Mouse (Mus musculus): ENCODE data around the gene Ptprm. TPM values are rescaled to one million over a fixed set of nuclear protein-coding genes. Genes with fewer than 3 reads are reported as not detected.

Ptprm gene
- polyA plus RNA-seq, 1 experiment from 2014 or later = 12.4 TPM

- no peak overlapping the region for H3K4me3 ChIP-seq (replicated peaks)
- WGBS = 47% methylated on average over 4 of the region's 4 CpGs
- no peak for ATAC-seq (ENCODE audit: insufficient read depth, low FRiP score, low read depth)
- no peaks in the 10 kb centered on the region for H3K4me1 ChIP-seq
- H3K4me2 ChIP-seq = no peak overlapping the region
- H3K36me3 ChIP-seq = no peaks in the 10 kb centered on the region
- H3K27me3 ChIP-seq (replicated peaks) = no peaks in the 10 kb centered on the region
- H3K9ac ChIP-seq = no peak overlapping the region
- no peaks in the 10 kb centered on the region for H3K9me3 ChIP-seq
- no peak overlapping the region for H3K27ac ChIP-seq
These were observed 322.9 kb downstream of the Ptprm start for GRCm38 (mm10) chr17:67031341-67031740.

GRCm38 (mm10) chr17:67027274-67027673 lies 327.0 kb downstream of the Ptprm start:
- Histone ChIP-seq H3K27ac (no peak overlapping the region), H3K9me3 (no peaks in the 10 kb centered on the region), H3K4me1 (no peaks in the 10 kb centered on the region), H3K4me3 (replicated peaks) (no peak overlapping the region), H3K9ac (no peak overlapping the region), H3K27me3 (replicated peaks) (no peaks in the 10 kb centered on the region), H3K36me3 (no peaks in the 10 kb centered on the region), H3K4me2 (no peak overlapping the region)
- ATAC-seq (ENCODE audit: insufficient read depth, low FRiP score, low read depth) = no peak
- WGBS = 92% methylated on average over 9 of the region's 9 CpGs

GRCm38 (mm10) chr17:67016501-67016900 lies 337.8 kb downstream of the Ptprm start:
- no peak overlapping the region for H3K4me2 ChIP-seq
- WGBS = 65% methylated on average over 6 of the region's 6 CpGs
- H3K4me1 ChIP-seq = no peaks in the 10 kb centered on the region
- no peaks in the 10 kb centered on the region for H3K9me3 ChIP-seq
- no peak for ATAC-seq (ENCODE audit: insufficient read depth, low FRiP score, low read depth)
- no peaks in the 10 kb centered on the region for H3K36me3 ChIP-seq
- no peak overlapping the region for H3K9ac ChIP-seq
- no peaks in the 10 kb centered on the region for H3K27me3 ChIP-seq (replicated peaks)
- no peak overlapping the region for H3K4me3 ChIP-seq (replicated peaks)
- H3K27ac ChIP-seq = no peak overlapping the region

GRCm38 (mm10) chr17:67013217-67013616 lies 341.0 kb downstream of the Ptprm start:
- Histone ChIP-seq H3K4me1 (no peaks in the 10 kb centered on the region), H3K9ac (no peak overlapping the region), H3K36me3 (no peaks in the 10 kb centered on the region), H3K27me3 (replicated peaks) (no peaks in the 10 kb centered on the region), H3K9me3 (no peaks in the 10 kb centered on the region), H3K27ac (no peak overlapping the region), H3K4me3 (replicated peaks) (no peak overlapping the region), H3K4me2 (no peak overlapping the region)
- no peak for ATAC-seq (ENCODE audit: insufficient read depth, low FRiP score, low read depth)
- 83% methylated on average over 6 of the region's 6 CpGs for WGBS

GRCm38 (mm10) chr17:67011836-67012583 lies 342.2 kb downstream of the Ptprm start:
- no peak overlapping the region for H3K4me3 ChIP-seq (replicated peaks)
- no peak overlapping the region for H3K9ac ChIP-seq
- WGBS = 84% methylated on average over 6 of the region's 6 CpGs
- no peak overlapping the region for H3K4me2 ChIP-seq
- H3K36me3 ChIP-seq = no peaks in the 10 kb centered on the region
- no peaks in the 10 kb centered on the region for H3K9me3 ChIP-seq
- H3K27me3 ChIP-seq (replicated peaks) = no peaks in the 10 kb centered on the region
- ATAC-seq (ENCODE audit: insufficient read depth, low FRiP score, low read depth) = no peak
- no peaks in the 10 kb centered on the region for H3K4me1 ChIP-seq
- H3K27ac ChIP-seq = no peak overlapping the region

- H3K27me3 ChIP-seq (replicated peaks) = no peaks in the 10 kb centered on the region
- no peak for ATAC-seq (ENCODE audit: insufficient read depth, low FRiP score, low read depth)
- H3K4me3 ChIP-seq (replicated peaks) = no peak overlapping the region
- 86% methylated on average over 4 of the region's 4 CpGs for WGBS
- no peak overlapping the region for H3K27ac ChIP-seq
- no peaks in the 10 kb centered on the region for H3K4me1 ChIP-seq
- no peak overlapping the region for H3K9ac ChIP-seq
- H3K9me3 ChIP-seq = no peaks in the 10 kb centered on the region
- no peaks in the 10 kb centered on the region for H3K36me3 ChIP-seq
- H3K4me2 ChIP-seq = no peak overlapping the region
These were observed 344.1 kb downstream of the Ptprm start for GRCm38 (mm10) chr17:67010136-67010535.

- 95% methylated on average over 9 of the region's 9 CpGs for WGBS
- H3K27ac ChIP-seq = no peak overlapping the region
- no peak overlapping the region for H3K4me2 ChIP-seq
- H3K4me3 ChIP-seq (replicated peaks) = no peak overlapping the region
- no peaks in the 10 kb centered on the region for H3K9me3 ChIP-seq
- H3K27me3 ChIP-seq (replicated peaks) = no peaks in the 10 kb centered on the region
- H3K4me1 ChIP-seq = no peaks in the 10 kb centered on the region
- no peaks in the 10 kb centered on the region for H3K36me3 ChIP-seq
- ATAC-seq (ENCODE audit: insufficient read depth, low FRiP score, low read depth) = no peak
- H3K9ac ChIP-seq = no peak overlapping the region
These were observed 346.1 kb downstream of the Ptprm start for GRCm38 (mm10) chr17:67008137-67008536.

GRCm38 (mm10) chr17:67006740-67007385 lies 347.4 kb downstream of the Ptprm start:
- WGBS = 68% methylated on average over 14 of the region's 14 CpGs
- no peak overlapping the region for H3K9ac ChIP-seq
- 0 out of 2 replicates have a peak overlapping the region, but pooled peaks have one; percentile 11 for H3K27ac ChIP-seq
- ATAC-seq (ENCODE audit: insufficient read depth, low FRiP score, low read depth) = no peak
- H3K4me2 ChIP-seq = no peak overlapping the region
- H3K27me3 ChIP-seq (replicated peaks) = no peaks in the 10 kb centered on the region
- no peaks in the 10 kb centered on the region for H3K9me3 ChIP-seq
- H3K36me3 ChIP-seq = no peaks in the 10 kb centered on the region
- no peak overlapping the region for H3K4me3 ChIP-seq (replicated peaks)
- no peaks in the 10 kb centered on the region for H3K4me1 ChIP-seq

GRCm38 (mm10) chr17:66996882-66997281 lies 357.4 kb downstream of the Ptprm start:
- H3K27me3 ChIP-seq (replicated peaks) = no peaks in the 10 kb centered on the region
- H3K4me1 ChIP-seq = no peaks in the 10 kb centered on the region
- H3K4me2 ChIP-seq = no peak overlapping the region
- WGBS = 53% methylated on average over 2 of the region's 2 CpGs
- H3K4me3 ChIP-seq (replicated peaks) = no peak overlapping the region
- no peak overlapping the region for H3K9ac ChIP-seq
- no peak for ATAC-seq (ENCODE audit: insufficient read depth, low FRiP score, low read depth)
- no peaks in the 10 kb centered on the region for H3K36me3 ChIP-seq
- no peaks in the 10 kb centered on the region for H3K9me3 ChIP-seq
- H3K27ac ChIP-seq = no peak overlapping the region

- Histone ChIP-seq H3K27ac (no peak overlapping the region), H3K9me3 (no peaks in the 10 kb centered on the region), H3K4me2 (no peak overlapping the region), H3K36me3 (no peaks in the 10 kb centered on the region), H3K4me1 (no peaks in the 10 kb centered on the region), H3K27me3 (replicated peaks) (no peaks in the 10 kb centered on the region), H3K4me3 (replicated peaks) (no peak overlapping the region), H3K9ac (no peak overlapping the region)
- WGBS = 90% methylated on average over 6 of the region's 6 CpGs
- no peak for ATAC-seq (ENCODE audit: insufficient read depth, low FRiP score, low read depth)
These were observed 358.2 kb downstream of the Ptprm start for GRCm38 (mm10) chr17:66996016-66996415.

GRCm38 (mm10) chr17:66991815-66992214 lies 362.4 kb downstream of the Ptprm start:
- ATAC-seq (ENCODE audit: insufficient read depth, low FRiP score, low read depth) = no peak
- WGBS = 93% methylated on average over 4 of the region's 4 CpGs
- H3K4me2 ChIP-seq = no peak overlapping the region
- no peaks in the 10 kb centered on the region for H3K4me1 ChIP-seq
- H3K9ac ChIP-seq = no peak overlapping the region
- no peak overlapping the region for H3K4me3 ChIP-seq (replicated peaks)
- no peaks in the 10 kb centered on the region for H3K36me3 ChIP-seq
- no peaks in the 10 kb centered on the region for H3K27me3 ChIP-seq (replicated peaks)
- H3K9me3 ChIP-seq = no peaks in the 10 kb centered on the region
- no peak overlapping the region for H3K27ac ChIP-seq

- no peak for ATAC-seq (ENCODE audit: insufficient read depth, low FRiP score, low read depth)
- Histone ChIP-seq H3K27me3 (replicated peaks) (no peaks in the 10 kb centered on the region), H3K27ac (no peak overlapping the region), H3K4me1 (no peaks in the 10 kb centered on the region), H3K4me2 (no peak overlapping the region), H3K9ac (no peak overlapping the region), H3K4me3 (replicated peaks) (no peak overlapping the region), H3K9me3 (no peaks in the 10 kb centered on the region), H3K36me3 (no peaks in the 10 kb centered on the region)
- 55% methylated on average over 2 of the region's 2 CpGs for WGBS
These were observed 363.5 kb downstream of the Ptprm start for GRCm38 (mm10) chr17:66990761-66991160.

Data from stomach, embryonic 15.5 days (tissue).